Mouse (Mus musculus): ENCODE data around the gene Cbs. TPM values are rescaled to one million over a fixed set of nuclear protein-coding genes. Genes with fewer than 3 reads are reported as not detected.

The Cbs gene
- polyA plus RNA-seq (2017; shearing (Covaris generic)): under 1 TPM; 0.29 to 0.36 TPM

GRCm38 (mm10) chr17:31636942-31637811 lies at the start of gene Cbs:
Gene Cbs, minus strand, starts transcription at chr17:31637238.

GRCm38 (mm10) chr17:31677507-31677906 lies 40.5 kb upstream of the Cbs start, which contains the start of gene Cryaa:
Gene Cryaa, plus strand, starts transcription at chr17:31677807.

GRCm38 (mm10) chr17:31658468-31659185 lies 21.6 kb upstream of the Cbs start, which contains the start of gene U2af1:
Gene U2af1, minus strand, starts transcription at chr17:31658892.

GRCm38 (mm10) chr17:31564015-31564857 lies 72.8 kb downstream of the Cbs start, which contains the start of gene Pknox1:
Gene Pknox1, plus strand, starts transcription at chr17:31564734.

Other genes with a start within 250 kb of the Cbs start
- gene Wdr4, start 117.3 kb downstream of the Cbs start, polyA plus RNA-seq (2017; shearing (Covaris generic)): 10 to 100 TPM; 13.7 to 21.4 TPM
- 100 to 1,000 TPM; 267 to 317 TPM for gene Ndufv3, start 117.1 kb downstream of the Cbs start, polyA plus RNA-seq (2017; shearing (Covaris generic))
- gene Pknox1, start 72.5 kb downstream of the Cbs start, polyA plus RNA-seq (2017; shearing (Covaris generic)): 10 to 100 TPM; 33.3 to 43.5 TPM
- 100 to 1,000 TPM; 203 to 250 TPM for gene U2af1, start 21.7 kb upstream of the Cbs start, polyA plus RNA-seq (2017; shearing (Covaris generic))
- gene Cryaa, start 40.6 kb upstream of the Cbs start, polyA plus RNA-seq (2017; shearing (Covaris generic)): not detected
- gene Sik1, start 218.6 kb upstream of the Cbs start, polyA plus RNA-seq (2017; shearing (Covaris generic)): 10 to 100 TPM; 11.6 to 11.8 TPM

All from activated CD4-positive, CD25-positive, alpha-beta regulatory T cell (primary cell).